Mouse (Mus musculus): ENCODE measurements around the gene Arhgap32. TPM values are rescaled to one million over a fixed set of nuclear protein-coding genes. Genes with fewer than 3 reads are reported as not detected.
A peak's percentile ranks its signal among the peaks of the same experiment; 100 is the strongest.

The Arhgap32 gene
- polyA plus RNA-seq, 1 experiment from 2014 or later, result 4.3 TPM

DNA sequence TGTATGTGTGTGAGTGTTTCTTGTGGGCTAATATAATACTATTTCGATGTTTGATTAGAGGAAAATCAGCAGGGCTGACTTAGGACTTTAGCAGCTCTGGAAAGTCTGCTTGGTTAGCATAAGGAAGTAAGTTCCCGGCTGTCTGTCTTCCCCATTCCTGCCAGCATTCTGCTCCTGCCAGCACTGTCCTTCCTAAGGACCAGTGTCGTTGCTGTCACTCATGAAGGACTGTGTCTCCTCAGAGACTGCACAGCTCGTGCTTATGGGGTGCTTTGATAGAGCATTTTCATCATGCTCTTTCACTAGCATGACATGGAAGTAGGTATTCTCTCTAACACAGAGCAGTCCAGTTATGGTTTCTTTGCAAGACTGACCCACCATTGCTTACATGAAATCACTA, 109.0 kb downstream of the Arhgap32 start:
- WGBS, result 37% methylated on average over 4 of the region's 4 CpGs

DNA sequence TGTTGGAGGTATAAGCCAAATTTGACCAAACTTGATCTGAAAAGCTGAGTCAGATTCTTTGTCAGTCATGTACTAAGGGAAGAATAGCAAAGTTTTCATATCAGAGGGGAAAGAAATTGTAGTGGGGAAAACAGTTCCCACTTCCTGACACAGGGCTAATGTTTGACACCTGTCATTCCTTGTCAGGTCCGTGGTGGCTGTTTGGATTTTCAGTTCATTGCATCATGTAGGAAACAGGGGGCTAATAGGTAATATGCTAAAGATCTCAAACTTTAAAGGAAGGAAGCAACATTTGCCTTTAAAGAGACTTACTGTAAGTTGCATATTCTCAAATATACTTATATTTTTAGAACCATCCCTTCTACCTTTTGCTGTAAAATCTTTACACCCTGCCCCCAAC, 109.6 kb downstream of the Arhgap32 start:
- Histone ChIP-seq H3K4me1 (peaks cover 39% of the 10 kb centered on the region), H3K27me3 (ENCODE audit: insufficient read depth, poor library complexity, severe bottlenecking) (no peaks in the 10 kb centered on the region), H3K4me3 (no peak overlapping the region), H3K27ac (no peak overlapping the region), H3K36me3 (no peaks in the 10 kb centered on the region), H3K9me3 (no peaks in the 10 kb centered on the region)
- WGBS, result 65% methylated on average over 1 of the region's 1 CpGs
- no peak for DNase-seq (ENCODE audit: low spot score)

More for the DNA sequence above, 109.0 kb downstream of the Arhgap32 start:
- H3K36me3 ChIP-seq, result no peaks in the 10 kb centered on the region
- DNase-seq (ENCODE audit: low spot score), result no peak
- H3K27ac ChIP-seq, result no peak overlapping the region
- peaks cover 39% of the 10 kb centered on the region for H3K4me1 ChIP-seq
- no peak overlapping the region for H3K4me3 ChIP-seq
- no peaks in the 10 kb centered on the region for H3K27me3 ChIP-seq (ENCODE audit: insufficient read depth, poor library complexity, severe bottlenecking)
- no peaks in the 10 kb centered on the region for H3K9me3 ChIP-seq

DNA sequence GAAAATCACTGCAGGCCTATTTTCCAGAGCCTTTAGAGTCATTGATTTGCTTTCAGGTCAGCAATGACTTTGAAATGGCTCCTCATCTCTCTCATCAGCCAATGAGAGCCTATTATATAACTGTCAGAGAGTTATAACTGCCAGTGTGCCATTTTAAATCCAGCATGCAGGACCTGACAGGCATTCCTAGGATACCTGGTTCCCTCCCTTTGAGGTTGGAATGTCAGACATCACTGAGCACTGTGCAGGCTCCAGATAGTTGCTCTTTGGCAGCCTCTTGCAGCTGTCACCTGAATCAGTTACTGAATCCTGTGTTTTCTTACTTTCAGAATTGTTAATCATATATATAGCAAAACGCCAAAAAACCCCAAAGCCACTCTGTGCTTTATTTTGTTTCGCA, 111.1 kb downstream of the Arhgap32 start:
- Histone ChIP-seq H3K27ac (peak overlapping the region; percentile 47; the same call in 1 of the 2 replicates), H3K27me3 (ENCODE audit: insufficient read depth, poor library complexity, severe bottlenecking) (no peaks in the 10 kb centered on the region), H3K4me3 (no peak overlapping the region), H3K9me3 (no peaks in the 10 kb centered on the region), H3K36me3 (no peaks in the 10 kb centered on the region), H3K4me1 (peaks cover 39% of the 10 kb centered on the region)
- 67% methylated on average over 2 of the region's 2 CpGs for WGBS
- DNase-seq (ENCODE audit: low spot score), result no peak

DNA sequence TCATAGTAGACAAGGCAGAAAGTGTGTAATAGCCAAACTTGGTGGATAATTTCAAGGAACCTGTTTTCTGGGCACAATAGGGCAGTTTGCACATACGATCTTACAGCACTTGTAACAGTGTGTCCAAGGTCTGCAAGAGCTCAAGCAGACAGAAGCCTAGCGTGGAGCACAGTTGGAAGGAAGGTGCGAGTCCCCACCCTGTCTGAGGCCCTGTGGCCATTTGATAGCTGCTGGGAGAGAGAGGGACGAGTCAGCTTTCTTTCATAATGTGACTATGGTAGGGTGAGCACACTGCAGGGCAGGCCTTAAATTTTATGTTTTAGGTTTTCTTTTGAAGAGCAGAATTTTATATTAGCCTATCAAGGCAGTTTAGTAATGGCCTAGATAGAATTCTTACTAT, 117.7 kb downstream of the Arhgap32 start:
- Histone ChIP-seq H3K27ac (no peak overlapping the region), H3K36me3 (no peaks in the 10 kb centered on the region), H3K4me3 (no peak overlapping the region), H3K4me1 (0 out of 2 replicates have a peak, but pooled peaks cover 3% of the 10 kb centered on the region), H3K9me3 (no peaks in the 10 kb centered on the region), H3K27me3 (ENCODE audit: insufficient read depth, poor library complexity, severe bottlenecking) (no peaks in the 10 kb centered on the region)
- WGBS, result 68% methylated on average over 4 of the region's 4 CpGs
- DNase-seq (ENCODE audit: low spot score), result no peak

DNA sequence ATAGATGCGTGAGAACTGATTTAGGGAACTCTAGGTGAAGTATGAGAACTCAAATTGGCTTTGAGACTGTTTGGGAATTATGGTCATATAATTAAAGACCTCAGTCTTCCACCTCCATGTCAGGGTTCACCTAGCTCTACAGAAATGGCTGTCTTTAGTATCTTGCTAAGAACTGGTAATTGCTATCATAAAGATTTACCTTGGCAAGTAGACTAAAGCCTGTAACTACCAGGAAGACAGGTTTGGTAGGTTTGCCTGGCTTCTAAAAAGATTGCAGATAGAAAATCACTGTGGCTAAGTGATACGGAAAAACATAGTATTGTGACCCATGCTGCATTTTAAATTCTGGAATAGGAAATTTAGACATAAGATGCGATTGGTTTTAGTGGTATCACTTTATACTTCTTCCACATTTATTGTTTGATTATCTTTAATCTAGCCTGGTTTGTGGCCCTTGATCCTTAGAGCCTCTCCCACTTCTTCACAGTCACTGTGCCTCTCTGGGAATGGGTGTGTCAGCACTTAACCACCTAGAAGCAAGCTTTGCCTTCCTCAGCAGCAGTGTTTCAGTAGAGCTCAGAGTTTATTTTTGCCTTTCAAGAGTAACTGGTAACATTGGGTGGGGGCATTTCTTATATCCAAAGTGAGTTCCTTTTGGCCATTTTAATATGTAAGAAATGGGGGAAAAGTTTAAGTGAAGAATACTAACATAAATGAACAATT, 119.0 kb downstream of the Arhgap32 start:
- no peaks in the 10 kb centered on the region for H3K27me3 ChIP-seq (ENCODE audit: insufficient read depth, poor library complexity, severe bottlenecking)
- WGBS, result 90% methylated on average over 3 of the region's 3 CpGs
- H3K27ac ChIP-seq, result no peak overlapping the region
- 0 out of 2 replicates have a peak, but pooled peaks cover 3% of the 10 kb centered on the region for H3K4me1 ChIP-seq
- H3K4me3 ChIP-seq, result no peak overlapping the region
- no peaks in the 10 kb centered on the region for H3K9me3 ChIP-seq
- H3K36me3 ChIP-seq, result no peaks in the 10 kb centered on the region
- DNase-seq (ENCODE audit: low spot score), result no peak

DNA sequence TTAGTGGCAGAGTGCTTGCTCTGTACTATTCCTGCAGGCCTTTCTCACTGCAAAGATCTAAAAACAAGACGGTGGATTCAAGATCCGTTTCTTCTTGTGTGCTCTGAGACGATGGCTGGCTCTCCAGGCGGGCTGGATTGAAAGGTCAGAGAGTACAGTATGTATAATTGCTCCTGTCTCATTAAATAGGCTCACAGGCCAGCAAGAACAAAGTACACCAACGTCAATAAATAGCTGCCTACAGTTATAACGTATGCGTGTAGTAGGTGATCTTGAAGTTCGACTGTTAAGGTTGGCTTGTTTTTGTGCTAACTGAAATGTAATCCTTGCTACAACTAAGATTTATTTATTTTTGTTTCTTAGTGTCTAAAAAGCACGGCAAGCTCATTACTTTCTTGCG, 123.0 kb downstream of the Arhgap32 start:
- 85% methylated on average over 10 of the region's 10 CpGs for WGBS
- no peak overlapping the region for H3K4me3 ChIP-seq
- H3K27ac ChIP-seq, result no peak overlapping the region
- no peaks in the 10 kb centered on the region for H3K36me3 ChIP-seq
- no peaks in the 10 kb centered on the region for H3K9me3 ChIP-seq
- DNase-seq (ENCODE audit: low spot score), result no peak
- H3K27me3 ChIP-seq (ENCODE audit: insufficient read depth, poor library complexity, severe bottlenecking), result no peaks in the 10 kb centered on the region
- 0 out of 2 replicates have a peak, but pooled peaks cover 3% of the 10 kb centered on the region for H3K4me1 ChIP-seq

DNA sequence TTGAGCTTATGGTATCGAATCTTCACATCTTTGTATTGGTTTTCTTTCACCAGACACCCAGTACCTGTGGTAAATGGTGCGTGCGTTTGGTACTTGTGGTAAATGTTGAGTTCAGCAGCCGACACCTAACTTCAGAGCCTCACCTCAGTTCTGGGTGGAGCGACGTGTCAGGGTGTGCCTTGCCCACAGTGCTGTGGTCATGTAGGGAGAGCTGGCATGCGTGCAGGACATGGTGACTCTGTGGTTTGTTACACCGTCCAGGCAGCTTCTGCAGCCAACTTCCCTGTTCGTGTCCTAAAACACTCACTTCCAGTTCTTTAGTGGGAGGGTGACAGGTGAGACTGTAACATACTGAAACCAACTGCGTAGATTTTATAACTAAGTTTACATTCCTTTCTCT, 123.5 kb downstream of the Arhgap32 start:
- Histone ChIP-seq H3K27me3 (ENCODE audit: insufficient read depth, poor library complexity, severe bottlenecking) (no peaks in the 10 kb centered on the region), H3K36me3 (no peaks in the 10 kb centered on the region), H3K27ac (no peak overlapping the region), H3K9me3 (no peaks in the 10 kb centered on the region), H3K4me3 (no peak overlapping the region), H3K4me1 (0 out of 2 replicates have a peak, but pooled peaks cover 3% of the 10 kb centered on the region)
- 87% methylated on average over 10 of the region's 10 CpGs for WGBS
- no peak for DNase-seq (ENCODE audit: low spot score)

DNA sequence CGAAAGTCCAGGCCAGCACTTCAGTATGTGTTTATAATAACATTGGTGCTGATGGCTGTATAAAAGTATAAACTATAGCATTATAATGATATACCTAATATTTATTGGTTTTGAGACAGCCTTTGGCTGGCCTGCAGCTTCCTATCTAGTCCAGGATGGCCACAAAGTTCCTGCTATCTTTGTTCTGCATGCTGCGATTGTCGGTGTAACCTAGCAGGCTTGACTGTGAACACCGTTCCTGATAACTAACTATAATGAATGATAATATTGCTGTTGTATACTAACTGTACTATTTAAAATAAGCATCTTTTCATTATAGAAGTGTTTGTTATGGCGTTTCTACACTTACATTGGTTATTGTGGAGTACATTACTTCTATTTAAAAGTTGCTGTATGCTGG, 124.5 kb downstream of the Arhgap32 start:
- Histone ChIP-seq H3K4me3 (no peak overlapping the region), H3K9me3 (no peaks in the 10 kb centered on the region), H3K36me3 (no peaks in the 10 kb centered on the region), H3K27ac (no peak overlapping the region), H3K4me1 (0 out of 2 replicates have a peak, but pooled peaks cover 3% of the 10 kb centered on the region), H3K27me3 (ENCODE audit: insufficient read depth, poor library complexity, severe bottlenecking) (no peaks in the 10 kb centered on the region)
- DNase-seq (ENCODE audit: low spot score), result no peak
- 83% methylated on average over 5 of the region's 5 CpGs for WGBS

DNA sequence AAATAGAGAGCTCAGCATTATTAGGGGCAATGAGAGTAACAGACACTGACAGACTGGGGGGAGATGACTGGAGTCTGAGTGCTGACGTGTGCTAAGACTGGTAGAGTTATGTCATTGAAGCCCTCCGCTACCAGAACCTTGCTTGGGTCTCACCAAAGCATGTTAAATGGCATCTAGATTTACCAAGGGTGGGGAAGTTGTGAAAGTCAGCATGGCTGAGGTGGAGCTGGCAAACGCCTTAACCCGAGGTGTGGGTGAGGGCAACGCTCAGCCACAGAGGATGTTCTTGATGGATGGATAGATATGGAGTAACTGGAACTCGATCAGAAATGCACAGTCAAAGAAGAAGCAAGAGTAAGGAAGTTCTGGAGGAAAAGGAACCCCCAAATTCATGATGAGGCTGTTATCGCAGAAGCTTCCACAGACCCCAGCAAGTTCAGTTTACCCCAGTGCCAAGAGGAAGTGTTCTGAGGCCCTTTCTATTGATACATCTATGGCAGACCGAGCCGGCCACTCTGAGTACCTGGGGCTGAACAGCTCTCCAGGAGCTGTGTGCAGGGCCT, 125.8 kb downstream of the Arhgap32 start:
- Histone ChIP-seq H3K27me3 (ENCODE audit: insufficient read depth, poor library complexity, severe bottlenecking) (no peaks in the 10 kb centered on the region), H3K9me3 (no peaks in the 10 kb centered on the region), H3K36me3 (peaks cover 10% of the 10 kb centered on the region; the same call in 1 of the 2 replicates), H3K27ac (no peak overlapping the region), H3K4me1 (0 out of 2 replicates have a peak, but pooled peaks cover 3% of the 10 kb centered on the region), H3K4me3 (no peak overlapping the region)
- DNase-seq (ENCODE audit: low spot score), result no peak
- 84% methylated on average over 9 of the region's 9 CpGs for WGBS

DNA sequence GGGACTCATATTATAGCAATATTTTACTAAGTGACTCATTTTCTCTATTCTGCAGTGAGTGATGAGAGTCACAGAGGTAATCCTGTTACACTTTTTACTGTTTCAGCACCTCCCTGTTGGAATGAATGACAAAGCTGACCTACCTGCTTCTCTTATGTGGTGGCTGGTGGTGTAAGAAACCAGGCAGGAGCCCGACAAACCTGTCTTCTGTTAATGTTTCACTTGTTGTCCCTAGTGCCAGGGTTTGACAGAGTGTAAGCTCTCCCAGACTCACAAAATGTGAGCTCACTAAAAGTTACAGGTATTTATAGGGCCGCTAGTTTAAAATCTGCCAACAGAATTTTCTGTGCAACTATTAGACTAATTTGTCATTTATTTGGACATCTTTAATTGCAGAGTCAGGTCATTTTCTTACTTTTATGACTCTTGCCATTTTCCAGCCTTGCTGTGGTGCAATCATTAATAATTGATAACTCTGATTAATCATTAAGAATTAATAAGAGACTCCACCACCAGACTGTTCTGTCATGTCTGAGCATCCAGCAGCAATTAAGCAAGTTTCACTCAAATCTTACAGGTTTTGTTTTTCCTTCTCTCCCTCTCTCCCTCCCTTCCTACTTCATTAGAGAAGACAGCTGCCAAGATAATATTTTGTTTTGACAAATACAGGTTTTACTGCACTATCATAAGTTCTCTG, 127.1 kb downstream of the Arhgap32 start:
- Histone ChIP-seq H3K4me3 (no peak overlapping the region), H3K27me3 (ENCODE audit: insufficient read depth, poor library complexity, severe bottlenecking) (no peaks in the 10 kb centered on the region), H3K4me1 (no peaks in the 10 kb centered on the region), H3K27ac (no peak overlapping the region), H3K9me3 (no peaks in the 10 kb centered on the region), H3K36me3 (peaks cover 18% of the 10 kb centered on the region; the same call in 1 of the 2 replicates)
- no peak for DNase-seq (ENCODE audit: low spot score)
- 81% methylated on average over 2 of the region's 2 CpGs for WGBS

DNA sequence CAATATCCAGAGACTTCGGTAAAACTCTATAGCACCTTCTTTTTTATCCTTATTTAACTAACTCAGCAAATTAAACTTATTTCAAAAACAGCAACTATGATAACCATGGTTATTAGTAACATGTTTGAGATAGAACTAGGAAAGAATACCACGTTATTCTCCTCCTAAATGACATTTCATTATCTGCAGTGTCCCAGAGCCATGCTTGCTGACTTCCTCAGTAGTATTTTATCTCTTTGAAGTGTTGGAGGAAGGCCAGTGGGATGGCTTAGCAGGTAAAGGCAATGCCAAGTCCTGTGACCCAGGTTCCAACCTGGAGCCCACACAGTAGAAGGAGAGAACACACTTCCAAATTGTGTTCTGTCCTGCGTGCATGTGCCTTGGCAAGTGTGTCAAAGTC, 129.3 kb downstream of the Arhgap32 start:
- WGBS, result 83% methylated on average over 3 of the region's 3 CpGs
- DNase-seq (ENCODE audit: low spot score), result no peak

DNA sequence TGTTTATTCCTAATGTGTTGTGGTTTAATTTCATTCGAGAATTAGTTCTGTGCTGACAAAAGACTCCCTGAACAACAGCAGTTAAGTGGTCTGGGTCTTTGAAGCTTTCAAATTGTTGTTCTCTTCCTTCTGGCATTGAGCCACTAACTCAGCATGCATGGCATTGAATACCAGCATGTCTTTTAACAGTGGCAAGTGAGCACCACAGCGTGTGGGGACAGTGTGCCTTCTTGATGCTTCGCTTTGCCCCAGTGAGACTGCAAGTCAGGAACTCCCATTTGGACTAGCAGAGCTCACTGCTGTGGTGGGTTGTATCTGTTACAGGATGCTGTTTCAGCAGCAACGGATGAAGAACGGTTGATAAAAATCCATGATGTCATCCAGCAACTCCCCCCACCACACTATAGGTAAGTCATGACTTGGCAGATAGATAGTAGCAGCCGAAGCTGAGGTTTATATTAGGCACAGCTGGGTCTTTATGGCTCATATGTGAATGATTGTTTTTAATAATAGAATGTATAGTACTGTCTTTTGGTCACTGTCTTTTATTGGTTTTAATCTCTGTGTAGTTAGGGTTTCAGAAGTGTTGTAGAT, 130.3 kb downstream of the Arhgap32 start:
- Histone ChIP-seq H3K27me3 (ENCODE audit: insufficient read depth, poor library complexity, severe bottlenecking) (no peaks in the 10 kb centered on the region), H3K27ac (no peak overlapping the region), H3K4me1 (no peaks in the 10 kb centered on the region), H3K9me3 (no peaks in the 10 kb centered on the region), H3K36me3 (peaks cover 43% of the 10 kb centered on the region), H3K4me3 (no peak overlapping the region)
- WGBS, result 72% methylated on average over 6 of the region's 6 CpGs
- DNase-seq (ENCODE audit: low spot score), result no peak

More for the DNA sequence above, 129.3 kb downstream of the Arhgap32 start:
- no peak overlapping the region for H3K4me3 ChIP-seq
- no peaks in the 10 kb centered on the region for H3K9me3 ChIP-seq
- no peaks in the 10 kb centered on the region for H3K4me1 ChIP-seq
- no peak overlapping the region for H3K27ac ChIP-seq
- peaks cover 33% of the 10 kb centered on the region for H3K36me3 ChIP-seq
- no peaks in the 10 kb centered on the region for H3K27me3 ChIP-seq (ENCODE audit: insufficient read depth, poor library complexity, severe bottlenecking)

DNA sequence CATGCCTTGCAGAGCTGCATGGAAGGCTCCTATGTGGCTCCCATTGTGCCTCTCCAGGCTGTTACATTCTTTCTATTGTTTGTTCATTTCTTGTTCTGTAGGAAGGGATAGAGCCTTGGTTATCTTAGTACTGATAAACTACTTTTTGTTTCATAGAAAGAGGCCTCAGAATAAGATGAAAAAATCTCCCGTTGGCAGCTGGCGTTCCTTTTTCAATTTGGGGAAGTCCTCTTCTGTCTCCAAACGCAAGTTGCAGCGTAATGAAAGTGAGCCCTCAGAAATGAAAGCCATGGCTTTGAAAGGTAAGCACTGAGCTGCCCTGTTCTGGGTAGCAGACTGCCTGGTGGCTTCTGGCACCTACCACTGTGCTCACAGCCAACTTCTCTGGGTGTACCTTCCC, 134.6 kb downstream of the Arhgap32 start:
- peaks cover 66% of the 10 kb centered on the region for H3K36me3 ChIP-seq
- no peaks in the 10 kb centered on the region for H3K27me3 ChIP-seq (ENCODE audit: insufficient read depth, poor library complexity, severe bottlenecking)
- DNase-seq (ENCODE audit: low spot score), result no peak
- H3K4me3 ChIP-seq, result no peak overlapping the region
- whole genome bisulfite sequencing, result 71% methylated on average over 4 of the region's 4 CpGs
- no peaks in the 10 kb centered on the region for H3K4me1 ChIP-seq
- no peaks in the 10 kb centered on the region for H3K9me3 ChIP-seq
- no peak overlapping the region for H3K27ac ChIP-seq
